Mouse (Mus musculus) G1E (cell line): ENCODE measurements around the gene Csrp2. TPM values are rescaled to one million over a fixed set of nuclear protein-coding genes. Genes with fewer than 3 reads are reported as not detected.

Experiments
- ATAC-seq: 2 replicates; pipeline ENCODE4 v1.8.0; 2016; ENCODE audit warnings: mild to moderate bottlenecking; ENCODE audit not compliant: insufficient number of reproducible peaks, poor library complexity, low FRiP score, severe bottlenecking; ENCODE audit errors: extremely low read depth
- DNase-seq: peaks from one replicate; pipeline ENCODE4 v3.0.0; 2012; ENCODE audit warnings: low spot score
- H3K27me3 ChIP-seq: 2 replicates; pipeline ENCODE4 v1.6.1; 2012; ENCODE audit warnings: mild to moderate bottlenecking, low read length, inconsistent platforms; ENCODE audit not compliant: insufficient read depth
- H3K36me3 ChIP-seq: replicated peaks from 2 replicates; pipeline ENCODE3; 2012; ENCODE audit warnings: mild to moderate bottlenecking, inconsistent platforms
- H3K4me1 ChIP-seq: 2 replicates; pipeline ENCODE4 v1.6.1; 2012; ENCODE audit warnings: low read depth, low read length, inconsistent platforms, mixed read lengths; ENCODE audit not compliant: insufficient read depth
- H3K4me3 ChIP-seq: 2 replicates; pipeline ENCODE4 v1.5.1; 2012; ENCODE audit warnings: low read depth, mild to moderate bottlenecking, inconsistent platforms, low read length, moderate library complexity, mixed read lengths
- H3K9me3 ChIP-seq: replicated peaks from 2 replicates; pipeline ENCODE4 v1.6.1; 2012; ENCODE audit warnings: inconsistent platforms
- CTCF ChIP-seq: IDR thresholded peaks from 2 replicates; pipeline ENCODE4 v1.5.1; 2012; ENCODE audit warnings: low read depth, low read length, inconsistent platforms, mixed read lengths
- GATA1 ChIP-seq: IDR thresholded peaks from 2 replicates; pipeline ENCODE4 v1.6.1; 2012; ENCODE audit warnings: borderline replicate concordance, low read length, inconsistent platforms, mixed read lengths
- GATA2 ChIP-seq: IDR thresholded peaks from 2 replicates; pipeline ENCODE4 v1.6.1; 2012; ENCODE audit warnings: low read depth, low read length, inconsistent platforms, borderline replicate concordance
- POLR2AphosphoS5 ChIP-seq: IDR thresholded peaks from 2 replicates; pipeline ENCODE4 v1.6.1; 2012; ENCODE audit warnings: low read depth, low read length, inconsistent platforms; ENCODE audit not compliant: insufficient replicate concordance
- TAL1 ChIP-seq: conservative IDR thresholded peaks from 2 replicates; pipeline ENCODE4 v1.6.1; 2012; ENCODE audit warnings: low read depth, low read length, inconsistent platforms, mixed read lengths
- polyA plus RNA-seq: library from polyadenylated mRNA; stranded (reverse); fragments of >175 nt; gene quantifications from 2 replicates; pipeline ENCODE4 v1.2.3, GENCODE M21; 2012
- total RNA-seq, 2 experiments: library from RNA; stranded (forward) in 1 of 2; stranded (reverse) in 1 of 2; fragments of 200-1000 nt in 1 of 2; fragments of >200 nt in 1 of 2; fragmentation: Nextera tagmentation in 1 of 2; gene quantifications; 2 replicates each; pipeline ENCODE4 v1.2.3; 2014 to 2017

The Csrp2 gene
- total and polyA plus RNA-seq, 3 experiments: 0.44 TPM; not detected in 2

DNA sequence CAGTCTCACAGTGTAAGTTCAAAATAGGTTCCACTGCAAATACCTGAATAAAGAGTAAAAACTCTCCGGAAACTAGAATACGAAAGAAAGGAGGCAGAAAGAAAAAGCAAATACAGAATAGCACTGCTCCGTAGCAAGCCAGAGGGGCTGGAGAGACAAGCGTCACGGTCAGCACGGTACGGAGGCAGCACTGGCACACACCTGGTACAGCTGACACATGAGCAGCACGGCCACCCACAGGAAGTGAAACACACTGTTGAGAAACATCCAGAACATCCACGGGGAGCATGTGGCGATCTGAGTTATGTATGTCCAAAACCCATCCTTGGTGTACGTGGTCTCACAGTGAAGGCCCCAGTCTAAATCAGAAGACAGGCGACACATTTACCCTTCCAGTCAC is 26.4 kb downstream of the Csrp2 start:
- no peaks in the 10 kb centered on the region for H3K27me3 ChIP-seq
- no peak for DNase-seq
- ATAC-seq: no peak
- TF ChIP-seq GATA1: no peak
- no peak for TF ChIP-seq POLR2AphosphoS5
- TF ChIP-seq TAL1: no peak
- TF ChIP-seq CTCF: no peak
- TF ChIP-seq GATA2: no peak
- H3K4me3 ChIP-seq: no peak overlapping the region
- no peaks in the 10 kb centered on the region for H3K4me1 ChIP-seq
- H3K36me3 ChIP-seq: peaks cover 84% of the 10 kb centered on the region
- no peaks in the 10 kb centered on the region for H3K9me3 ChIP-seq

DNA sequence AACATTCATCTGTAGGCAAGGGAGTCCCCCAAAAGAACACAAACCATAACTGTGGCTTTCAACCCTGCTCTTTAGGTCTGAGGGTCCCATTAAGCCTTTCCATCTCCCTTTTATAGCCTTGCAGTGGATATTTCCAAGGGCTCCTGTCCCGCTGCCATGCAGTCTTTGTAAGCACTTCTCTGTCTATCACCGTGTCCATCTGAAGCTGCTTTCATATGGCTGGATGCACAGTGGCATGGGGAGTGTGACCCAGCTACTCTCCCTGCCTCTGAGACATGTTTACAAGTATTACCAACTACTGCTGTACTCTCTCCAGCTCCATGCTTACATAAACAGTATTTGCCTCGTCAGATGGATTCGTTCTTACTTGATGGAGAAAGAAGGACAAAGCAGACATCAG is 28.0 kb downstream of the Csrp2 start:
- H3K27me3 ChIP-seq: no peaks in the 10 kb centered on the region
- H3K9me3 ChIP-seq: no peaks in the 10 kb centered on the region
- TF ChIP-seq TAL1 (no peak), CTCF (no peak), POLR2AphosphoS5 (no peak), GATA2 (no peak), GATA1 (no peak)
- no peak overlapping the region for H3K4me3 ChIP-seq
- ATAC-seq (no peak), DNase-seq (no peak)
- H3K36me3 ChIP-seq: peaks cover 90% of the 10 kb centered on the region
- H3K4me1 ChIP-seq: no peaks in the 10 kb centered on the region

- DNase-seq (no peak), ATAC-seq (no peak)
- Histone ChIP-seq H3K4me1 (no peaks in the 10 kb centered on the region), H3K36me3 (peaks cover 83% of the 10 kb centered on the region), H3K27me3 (no peaks in the 10 kb centered on the region), H3K4me3 (no peak overlapping the region), H3K9me3 (no peaks in the 10 kb centered on the region)
- TF ChIP-seq TAL1: no peak
- TF ChIP-seq GATA2: no peak
- TF ChIP-seq GATA1: no peak
- no peak for TF ChIP-seq CTCF
- no peak for TF ChIP-seq POLR2AphosphoS5
Observed at GRCm38 (mm10) chr10:110951112-110951511, 31.5 kb downstream of the Csrp2 start.

DNA sequence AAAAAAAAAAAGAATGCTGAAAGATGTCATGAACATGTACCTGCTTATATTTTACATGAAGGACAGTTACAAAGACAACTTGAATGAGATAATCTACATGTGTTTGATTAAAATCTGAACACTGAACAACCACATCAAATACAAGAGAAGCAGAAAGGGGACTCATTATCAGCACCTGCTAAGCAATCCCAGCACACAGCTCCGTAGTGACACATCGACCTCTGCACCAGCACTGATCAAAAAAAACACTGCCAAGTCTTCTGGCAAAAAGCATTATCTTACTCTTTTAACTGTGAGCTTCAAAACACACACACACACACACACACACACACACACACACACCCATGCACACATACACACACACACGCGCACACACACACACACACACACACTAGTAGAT is 32.2 kb downstream of the Csrp2 start:
- no peak for ATAC-seq
- Histone ChIP-seq H3K4me1 (no peaks in the 10 kb centered on the region), H3K36me3 (peaks cover 83% of the 10 kb centered on the region), H3K27me3 (no peaks in the 10 kb centered on the region), H3K4me3 (no peak overlapping the region), H3K9me3 (no peaks in the 10 kb centered on the region)
- TF ChIP-seq GATA2 (no peak), TAL1 (no peak), GATA1 (no peak), POLR2AphosphoS5 (no peak), CTCF (no peak)
- DNase-seq: no peak

DNA sequence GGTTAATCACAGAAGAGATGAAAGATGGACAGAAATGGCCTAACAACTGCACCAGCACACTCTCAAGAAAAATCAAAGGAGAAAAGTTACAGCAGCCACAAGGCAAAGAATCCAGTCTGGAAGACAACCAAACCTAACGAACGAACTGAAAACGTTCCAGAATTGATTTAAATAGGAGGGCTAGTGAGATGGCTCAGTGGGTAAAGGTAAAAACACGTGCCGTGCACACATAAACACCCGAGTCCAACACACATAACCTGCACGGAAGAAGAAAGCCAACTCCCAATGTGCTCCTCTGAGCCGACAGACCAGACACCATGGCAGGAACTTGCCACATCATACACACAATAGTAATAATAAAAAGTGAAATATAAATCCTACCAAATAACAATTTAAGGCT is 32.7 kb downstream of the Csrp2 start:
- Histone ChIP-seq H3K27me3 (no peaks in the 10 kb centered on the region), H3K4me1 (no peaks in the 10 kb centered on the region), H3K4me3 (no peak overlapping the region), H3K36me3 (peaks cover 83% of the 10 kb centered on the region), H3K9me3 (no peaks in the 10 kb centered on the region)
- DNase-seq (no peak), ATAC-seq (no peak)
- no peak for TF ChIP-seq CTCF
- TF ChIP-seq GATA2: no peak
- TF ChIP-seq POLR2AphosphoS5: no peak
- no peak for TF ChIP-seq GATA1

DNA sequence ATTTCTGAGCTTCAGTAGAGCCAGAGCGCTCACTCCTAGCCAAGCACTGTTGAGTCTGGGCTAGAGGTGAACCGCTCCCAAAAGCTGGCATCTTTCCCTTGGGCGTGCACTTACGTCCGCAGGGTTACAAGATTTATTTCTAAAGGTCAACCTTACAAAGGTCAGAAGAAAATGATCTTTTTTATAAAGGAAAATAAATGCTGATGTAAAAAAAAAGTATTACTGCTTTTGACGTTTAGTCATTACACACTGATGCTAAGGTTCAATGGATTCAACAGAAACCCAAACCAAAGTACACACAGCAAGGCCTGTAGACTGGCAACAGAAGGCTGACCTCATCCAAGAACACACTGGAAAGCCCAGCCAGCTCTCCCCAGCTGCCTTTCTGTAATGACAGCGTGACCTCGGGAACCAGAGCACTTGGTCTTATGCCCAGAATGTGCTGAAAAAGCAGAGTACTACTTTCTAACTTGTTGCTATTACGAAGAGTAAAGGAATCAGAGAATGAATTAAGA is 33.4 kb downstream of the Csrp2 start:
- H3K27me3 ChIP-seq: no peaks in the 10 kb centered on the region
- no peaks in the 10 kb centered on the region for H3K4me1 ChIP-seq
- DNase-seq (no peak), ATAC-seq (no peak)
- TF ChIP-seq CTCF (no peak), POLR2AphosphoS5 (no peak), GATA1 (no peak)
- no peak overlapping the region for H3K4me3 ChIP-seq
- peaks cover 81% of the 10 kb centered on the region for H3K36me3 ChIP-seq
- H3K9me3 ChIP-seq: no peaks in the 10 kb centered on the region
